Mouse (Mus musculus): ENCODE measurements around the gene Pcgf6. TPM values are rescaled to one million over a fixed set of nuclear protein-coding genes. Genes with fewer than 3 reads are reported as not detected.

Gene Pcgf6
- polyA plus RNA-seq (2014; fragmentation: Nextera tagmentation; extraction: Ambion mirVana), result 35.8 and 38.1 TPM in 2 replicates

DNA sequence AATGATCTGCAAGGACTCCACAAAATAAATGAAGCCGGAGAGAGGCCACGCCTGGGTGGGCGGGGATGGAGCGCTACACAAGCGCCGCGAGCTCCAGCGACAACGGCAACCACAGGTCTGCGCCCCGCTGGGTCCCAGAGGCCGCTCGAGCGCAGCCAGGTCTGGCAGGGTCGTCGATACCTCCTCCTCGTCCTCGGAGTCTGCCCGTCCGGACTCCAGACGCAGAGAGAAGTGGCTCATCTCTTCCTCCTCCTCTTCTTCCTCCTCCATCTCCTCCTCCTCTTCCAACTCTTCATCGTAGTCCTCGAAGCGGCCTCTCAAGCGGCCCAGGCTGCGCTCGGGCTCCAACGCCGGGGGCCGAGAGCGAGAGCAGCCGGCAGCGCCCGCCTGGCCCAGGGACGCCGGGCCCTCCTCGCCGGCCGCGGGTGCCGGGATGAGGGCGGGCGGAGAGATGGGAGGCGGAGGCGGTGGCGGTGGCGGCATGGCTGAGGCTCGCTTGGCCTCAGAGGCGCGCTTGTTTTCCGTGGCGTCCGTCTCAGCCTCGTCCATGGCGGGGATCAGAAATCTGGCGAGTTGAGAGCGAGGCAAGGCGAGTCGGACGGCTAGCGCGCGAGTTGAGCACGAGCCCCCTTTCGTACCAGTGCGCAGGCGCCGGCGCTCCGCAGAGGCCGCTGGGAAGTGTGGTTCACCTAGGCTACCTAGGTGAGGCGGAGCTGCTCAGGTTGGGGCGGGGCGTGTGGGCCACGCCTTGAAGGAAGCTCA is at the start of gene Pcgf6:
TSS of gene Pcgf6 (minus strand) at position 636 of the 762 bp plus-strand sequence.
- peak; percentile 91 for DNase-seq (ENCODE audit: low spot score)
- peak; percentile 89 for ATAC-seq (replicated peaks; ENCODE audit: insufficient number of reproducible peaks, low FRiP score, low TSS enrichment, low read depth)
- no peaks in the 10 kb centered on the region for H3K9me3 ChIP-seq (replicated peaks; ENCODE audit: control insufficient read depth, low read length)
- peak within 1 kb of the TSS; percentile 60 for H3K4me2 ChIP-seq (ENCODE audit: low read depth, low read length)
- no peaks in the 10 kb centered on the region for H3K27me3 ChIP-seq (ENCODE audit: control insufficient read depth, insufficient read depth, low read length)
- WGBS, result under 1% methylated on average over 74 of the region's 75 CpGs
- peak within 1 kb of the TSS; percentile 66 for H3K4me3 ChIP-seq (ENCODE audit: low read depth, low read length)
- peaks cover 2% of the 10 kb centered on the region; the same call in 1 of the 2 replicates for H3K36me3 ChIP-seq (replicated peaks; ENCODE audit: control insufficient read depth, insufficient read depth, low read depth, low read length)
- no peaks in the 10 kb centered on the region for H3K4me1 ChIP-seq (ENCODE audit: control insufficient read depth, insufficient read depth, low read length)
- H3K27ac ChIP-seq (replicated peaks; ENCODE audit: low read depth, low read length), result peak within 1 kb of the TSS; percentile 85
- peak within 1 kb of the TSS; percentile 74 for H3K9ac ChIP-seq (replicated peaks; ENCODE audit: low read length)

DNA sequence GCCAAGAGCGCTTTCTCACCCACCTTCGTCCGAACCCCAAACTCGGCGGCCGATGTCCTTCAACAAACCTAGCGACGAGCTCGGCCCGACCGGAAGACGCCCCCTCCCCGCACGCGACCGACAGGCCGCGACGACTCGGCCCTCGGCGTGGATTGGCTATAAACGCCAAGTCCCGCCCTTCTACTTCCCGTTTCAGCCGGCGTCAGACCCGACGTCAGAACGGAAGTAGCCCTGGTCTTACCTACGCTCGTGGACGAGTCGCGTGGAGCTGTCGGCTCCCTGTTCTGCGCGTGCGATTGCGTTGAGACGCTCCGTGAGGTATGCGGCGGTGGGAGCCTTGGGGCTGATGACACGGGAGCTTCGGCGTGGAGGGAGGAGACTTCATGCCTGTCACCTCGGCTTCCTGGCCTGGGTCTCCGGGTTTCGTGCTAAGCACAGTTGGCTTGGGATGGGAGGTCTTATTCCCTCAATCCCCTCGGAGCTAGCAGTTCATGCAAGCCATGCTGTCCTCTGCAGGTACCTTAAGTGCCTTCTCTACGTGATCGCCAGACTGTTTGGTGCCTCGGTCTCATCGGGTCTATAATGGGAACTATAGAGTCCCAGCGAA is 39.9 kb upstream of the Pcgf6 start, which contains the start of the genes Usmg5 and Pdcd11:
TSS of gene Usmg5 (minus strand) at position 98 of the 607 bp plus-strand sequence.
TSS of gene Pdcd11 (plus strand) at position 219 of the 607 bp plus-strand sequence.
- DNase-seq (ENCODE audit: low spot score) (peak; percentile 98), ATAC-seq (replicated peaks; ENCODE audit: insufficient number of reproducible peaks, low FRiP score, low TSS enrichment, low read depth) (peak; percentile 99)
- no peaks in the 10 kb centered on the region for H3K4me1 ChIP-seq (ENCODE audit: control insufficient read depth, insufficient read depth, low read length)
- peak within 1 kb of the TSS; percentile 48 for H3K27ac ChIP-seq (replicated peaks; ENCODE audit: low read depth, low read length)
- H3K27me3 ChIP-seq (ENCODE audit: control insufficient read depth, insufficient read depth, low read length), result no peaks in the 10 kb centered on the region
- no peaks in the 10 kb centered on the region for H3K9me3 ChIP-seq (replicated peaks; ENCODE audit: control insufficient read depth, low read length)
- peak within 1 kb of the TSS; percentile 93 for H3K9ac ChIP-seq (replicated peaks; ENCODE audit: low read length)
- WGBS, result under 1% methylated on average over 56 of the region's 56 CpGs
- H3K36me3 ChIP-seq (replicated peaks; ENCODE audit: control insufficient read depth, insufficient read depth, low read depth, low read length), result no peaks in the 10 kb centered on the region
- peak within 1 kb of the TSS; percentile 50 for H3K4me2 ChIP-seq (ENCODE audit: low read depth, low read length)
- peak within 1 kb of the TSS; percentile 90 for H3K4me3 ChIP-seq (ENCODE audit: low read depth, low read length)

DNA sequence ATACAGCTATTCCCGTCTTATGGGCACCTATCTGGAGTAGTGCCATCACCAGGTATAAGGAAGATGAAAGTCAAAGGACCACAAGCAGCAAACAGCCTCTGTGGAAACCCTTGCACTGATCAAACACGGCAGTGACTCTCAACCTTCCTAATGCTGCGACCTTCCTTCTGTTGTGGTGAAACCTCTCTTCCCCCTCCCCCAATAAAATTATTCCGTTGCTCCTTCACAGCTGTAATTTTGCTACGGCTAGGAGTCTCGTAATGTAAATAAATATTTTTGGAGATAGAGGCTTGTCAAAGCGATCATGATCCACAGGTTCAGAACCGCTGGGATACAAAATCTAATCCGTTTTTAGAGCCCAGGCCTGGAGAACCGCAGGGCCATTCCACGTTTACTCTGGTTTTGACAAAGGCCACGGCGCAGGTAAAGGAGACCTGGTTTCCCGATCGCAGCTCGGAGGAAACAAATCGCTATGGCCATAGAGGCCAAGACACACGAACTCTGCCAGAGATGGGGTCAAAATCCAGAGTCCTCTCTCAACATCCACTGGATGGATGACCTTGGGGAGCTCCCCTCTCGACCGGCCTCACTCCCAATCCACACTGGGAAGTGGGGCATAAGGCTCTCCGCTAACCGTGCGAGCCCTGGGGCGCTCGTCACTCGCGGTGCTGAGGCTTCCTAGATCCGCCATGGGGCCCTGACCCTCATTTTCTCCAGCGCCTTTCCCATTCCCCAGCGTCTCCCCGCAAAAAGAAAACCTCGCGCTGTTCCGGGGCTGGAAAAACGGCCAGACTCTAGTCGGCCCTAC is 39.2 kb upstream of the Pcgf6 start:
- Histone ChIP-seq H3K9ac (replicated peaks; ENCODE audit: low read length) (peak overlapping the region; percentile 93), H3K27ac (replicated peaks; ENCODE audit: low read depth, low read length) (peak overlapping the region; percentile 48), H3K4me3 (ENCODE audit: low read depth, low read length) (peak overlapping the region; percentile 90), H3K4me2 (ENCODE audit: low read depth, low read length) (peak overlapping the region; percentile 50), H3K4me1 (ENCODE audit: control insufficient read depth, insufficient read depth, low read length) (no peaks in the 10 kb centered on the region), H3K36me3 (replicated peaks; ENCODE audit: control insufficient read depth, insufficient read depth, low read depth, low read length) (peaks cover 2% of the 10 kb centered on the region; the same call in 1 of the 2 replicates), H3K27me3 (ENCODE audit: control insufficient read depth, insufficient read depth, low read length) (no peaks in the 10 kb centered on the region), H3K9me3 (replicated peaks; ENCODE audit: control insufficient read depth, low read length) (no peaks in the 10 kb centered on the region)
- peak; percentile 54; the same call in 1 of the 2 replicates for ATAC-seq (replicated peaks; ENCODE audit: insufficient number of reproducible peaks, low FRiP score, low TSS enrichment, low read depth)
- 3% methylated on average over 36 of the region's 36 CpGs for WGBS
- peak; percentile 4 for DNase-seq (ENCODE audit: low spot score)

DNA sequence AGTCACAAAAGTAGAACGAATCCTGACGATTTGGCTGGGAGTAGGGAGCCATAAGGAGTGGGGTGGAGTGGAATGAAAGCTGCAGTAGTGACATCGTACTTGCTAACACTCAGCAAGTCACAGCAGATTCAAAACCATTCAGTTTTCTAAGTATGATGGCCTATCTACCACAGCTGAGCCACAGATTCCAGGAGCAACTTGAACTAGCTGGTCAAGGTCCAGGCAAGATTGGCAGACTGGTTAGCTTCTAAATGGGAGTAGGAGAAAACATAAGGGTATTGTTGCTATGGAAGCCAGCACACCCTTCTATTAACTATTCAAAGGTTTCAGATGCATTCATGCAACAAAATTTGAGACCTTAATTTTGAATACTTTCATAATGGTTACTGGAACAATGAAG is 37.5 kb upstream of the Pcgf6 start:
- H3K4me2 ChIP-seq (ENCODE audit: low read depth, low read length), result no peak overlapping the region
- no peak for ATAC-seq (replicated peaks; ENCODE audit: insufficient number of reproducible peaks, low FRiP score, low TSS enrichment, low read depth)

DNA sequence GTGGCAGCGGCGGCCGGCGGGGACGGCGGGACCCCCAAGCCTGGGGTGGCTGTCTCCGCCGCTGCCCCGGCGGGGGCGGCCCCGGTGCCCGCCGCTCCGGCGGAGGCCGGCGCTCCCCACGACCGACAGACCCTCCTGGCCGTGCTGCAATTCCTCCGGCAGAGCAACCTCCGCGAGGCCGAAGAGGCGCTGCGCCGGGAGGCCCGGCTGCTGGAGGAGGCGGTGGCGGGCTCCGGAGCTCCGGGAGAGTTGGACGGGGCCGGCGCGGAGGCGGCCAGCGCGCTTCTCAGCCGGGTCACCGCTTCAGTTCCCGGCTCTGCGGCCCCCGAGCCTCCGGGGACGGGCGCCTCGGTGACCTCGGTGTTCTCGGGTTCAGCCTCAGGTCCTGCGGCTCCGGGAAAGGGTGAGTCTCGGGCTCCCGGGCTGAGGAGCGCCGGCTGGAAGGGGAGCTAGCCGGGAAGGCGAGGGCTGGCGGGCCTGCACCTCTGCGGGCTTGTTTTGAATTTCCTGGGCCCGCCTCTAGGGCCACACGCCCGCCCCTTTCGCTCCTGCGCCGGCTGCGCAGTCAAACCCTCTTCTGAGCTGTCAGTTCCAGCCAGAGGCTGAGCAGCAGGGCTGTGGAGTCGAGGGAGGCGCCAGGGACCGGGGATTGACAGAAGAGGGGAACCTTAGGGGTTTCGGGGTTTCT is 17.4 kb upstream of the Pcgf6 start:
- H3K9ac ChIP-seq (replicated peaks; ENCODE audit: low read length), result peak overlapping the region; percentile 92
- H3K36me3 ChIP-seq (replicated peaks; ENCODE audit: control insufficient read depth, insufficient read depth, low read depth, low read length), result no peaks in the 10 kb centered on the region; the same call in 1 of the 2 replicates
- H3K27me3 ChIP-seq (ENCODE audit: control insufficient read depth, insufficient read depth, low read length), result no peaks in the 10 kb centered on the region
- peak overlapping the region; percentile 75 for H3K27ac ChIP-seq (replicated peaks; ENCODE audit: low read depth, low read length)
- no peaks in the 10 kb centered on the region for H3K9me3 ChIP-seq (replicated peaks; ENCODE audit: control insufficient read depth, low read length)
- ATAC-seq (replicated peaks; ENCODE audit: insufficient number of reproducible peaks, low FRiP score, low TSS enrichment, low read depth) (peak; percentile 92), DNase-seq (ENCODE audit: low spot score) (peak; percentile 86)
- 0% methylated on average over 66 of the region's 72 CpGs for WGBS
- peak overlapping the region; percentile 41 for H3K4me2 ChIP-seq (ENCODE audit: low read depth, low read length)
- H3K4me3 ChIP-seq (ENCODE audit: low read depth, low read length), result peak overlapping the region; percentile 93
- H3K4me1 ChIP-seq (ENCODE audit: control insufficient read depth, insufficient read depth, low read length), result no peaks in the 10 kb centered on the region

More for the DNA sequence above, 37.5 kb upstream of the Pcgf6 start:
- no peak for DNase-seq (ENCODE audit: low spot score)
- no peaks in the 10 kb centered on the region for H3K4me1 ChIP-seq (ENCODE audit: control insufficient read depth, insufficient read depth, low read length)
- no peak overlapping the region for H3K27ac ChIP-seq (replicated peaks; ENCODE audit: low read depth, low read length)
- no peak overlapping the region for H3K9ac ChIP-seq (replicated peaks; ENCODE audit: low read length)
- H3K27me3 ChIP-seq (ENCODE audit: control insufficient read depth, insufficient read depth, low read length), result no peaks in the 10 kb centered on the region
- H3K4me3 ChIP-seq (ENCODE audit: low read depth, low read length), result no peak overlapping the region
- no peaks in the 10 kb centered on the region for H3K9me3 ChIP-seq (replicated peaks; ENCODE audit: control insufficient read depth, low read length)
- WGBS, result 93% methylated on average over 3 of the region's 3 CpGs
- peaks cover 4% of the 10 kb centered on the region; the same call in 1 of the 2 replicates for H3K36me3 ChIP-seq (replicated peaks; ENCODE audit: control insufficient read depth, insufficient read depth, low read depth, low read length)

DNA sequence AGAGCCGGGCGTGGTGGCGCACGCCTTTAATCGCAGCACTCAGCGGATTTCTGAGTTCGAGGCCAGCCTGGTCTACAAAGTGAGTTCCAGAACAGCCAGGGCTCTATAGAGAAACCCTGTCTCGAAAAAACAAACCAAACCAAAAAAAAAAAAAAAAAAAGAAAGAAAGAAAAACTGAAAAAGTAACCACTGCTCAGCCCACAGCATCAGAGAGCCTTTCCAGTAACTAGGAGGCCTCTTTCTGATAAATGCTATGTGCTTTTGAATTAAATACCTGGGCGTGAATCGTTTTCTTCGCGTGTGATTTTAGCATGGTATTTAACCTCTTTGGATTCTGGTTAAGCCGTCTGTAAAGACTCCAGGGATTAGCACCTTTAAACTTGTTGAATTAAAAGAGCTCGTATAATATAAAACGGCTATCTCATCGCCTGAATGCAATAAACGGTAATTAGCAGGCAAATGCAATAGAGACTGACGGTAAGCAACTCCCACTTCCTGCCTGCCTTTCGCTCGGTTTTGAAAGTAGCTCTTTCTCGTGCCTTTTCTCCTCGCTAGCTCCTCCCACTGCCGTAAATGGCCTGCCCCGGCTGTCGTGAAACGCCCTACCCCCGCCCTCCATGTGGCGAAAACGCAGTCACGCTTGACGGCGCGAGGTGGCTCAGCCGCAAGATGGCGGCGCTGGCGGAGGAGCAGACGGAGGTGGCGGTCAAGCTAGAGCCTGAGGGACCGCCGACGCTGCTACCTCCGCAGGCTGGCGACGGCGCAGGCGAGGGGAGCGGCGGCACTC is 16.6 kb upstream of the Pcgf6 start, which contains the start of gene Taf5:
TSS of gene Taf5 (plus strand) at position 651 of the 787 bp plus-strand sequence.
- peak; percentile 98 for DNase-seq (ENCODE audit: low spot score)
- H3K27ac ChIP-seq (replicated peaks; ENCODE audit: low read depth, low read length), result peak within 1 kb of the TSS; percentile 75
- no peaks in the 10 kb centered on the region for H3K9me3 ChIP-seq (replicated peaks; ENCODE audit: control insufficient read depth, low read length)
- no peaks in the 10 kb centered on the region for H3K4me1 ChIP-seq (ENCODE audit: control insufficient read depth, insufficient read depth, low read length)
- peak; percentile 70 for ATAC-seq (replicated peaks; ENCODE audit: insufficient number of reproducible peaks, low FRiP score, low TSS enrichment, low read depth)
- H3K36me3 ChIP-seq (replicated peaks; ENCODE audit: control insufficient read depth, insufficient read depth, low read depth, low read length), result no peaks in the 10 kb centered on the region; the same call in 1 of the 2 replicates
- peak within 1 kb of the TSS; percentile 92 for H3K9ac ChIP-seq (replicated peaks; ENCODE audit: low read length)
- H3K4me3 ChIP-seq (ENCODE audit: low read depth, low read length), result peak within 1 kb of the TSS; percentile 93
- H3K27me3 ChIP-seq (ENCODE audit: control insufficient read depth, insufficient read depth, low read length), result no peaks in the 10 kb centered on the region
- 10% methylated on average over 49 of the region's 49 CpGs for WGBS
- H3K4me2 ChIP-seq (ENCODE audit: low read depth, low read length), result peak within 1 kb of the TSS; percentile 41

DNA sequence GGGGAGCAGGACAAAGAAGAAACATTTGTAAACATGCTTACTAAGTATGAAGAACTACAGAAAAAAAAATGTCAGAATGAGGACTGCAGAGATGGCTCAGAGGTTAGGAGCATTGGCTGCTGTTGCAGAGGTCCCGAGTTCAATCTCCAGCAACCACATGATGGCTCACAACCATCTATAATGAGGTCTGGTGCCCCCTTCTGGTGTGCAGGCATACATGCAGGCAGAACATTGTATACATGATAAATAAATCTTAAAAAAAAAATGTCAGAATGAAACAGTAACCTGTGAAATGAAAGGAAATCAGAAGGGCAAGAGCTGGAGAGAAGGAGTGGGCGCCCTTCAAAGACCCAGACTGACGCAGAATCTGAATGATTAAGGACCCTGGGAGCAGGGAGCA is 15.2 kb upstream of the Pcgf6 start:
- Histone ChIP-seq H3K27ac (replicated peaks; ENCODE audit: low read depth, low read length) (no peak overlapping the region), H3K4me2 (ENCODE audit: low read depth, low read length) (no peak overlapping the region), H3K4me1 (ENCODE audit: control insufficient read depth, insufficient read depth, low read length) (no peaks in the 10 kb centered on the region), H3K9ac (replicated peaks; ENCODE audit: low read length) (no peak overlapping the region), H3K27me3 (ENCODE audit: control insufficient read depth, insufficient read depth, low read length) (no peaks in the 10 kb centered on the region), H3K9me3 (replicated peaks; ENCODE audit: control insufficient read depth, low read length) (no peaks in the 10 kb centered on the region), H3K36me3 (replicated peaks; ENCODE audit: control insufficient read depth, insufficient read depth, low read depth, low read length) (no peaks in the 10 kb centered on the region), H3K4me3 (ENCODE audit: low read depth, low read length) (no peak overlapping the region)
- no peak for DNase-seq (ENCODE audit: low spot score)
- WGBS, result 92% methylated on average over 3 of the region's 3 CpGs
- no peak for ATAC-seq (replicated peaks; ENCODE audit: insufficient number of reproducible peaks, low FRiP score, low TSS enrichment, low read depth)

All from embryonic facial prominence, embryonic 11.5 days (tissue).